Mouse (Mus musculus) kidney, adult 2 months (tissue): ENCODE data around the gene Gal3st4.

Source experiments
- CTCF ChIP-seq: fragments of 200-500 bp; conservative IDR thresholded peaks from 2 replicates; pipeline ENCODE4 v1.5.1; 2011; ENCODE audit warnings: low read depth, mild to moderate bottlenecking, control low read depth, low read length, moderate library complexity, mixed read lengths; ENCODE audit not compliant: insufficient read depth, insufficient read length
- POLR2A ChIP-seq: fragments of 200-500 bp; IDR thresholded peaks from one replicate; pipeline ENCODE4 v1.6.1; 2011; ENCODE audit warnings: low read depth, low read length, control low read depth

DNA sequence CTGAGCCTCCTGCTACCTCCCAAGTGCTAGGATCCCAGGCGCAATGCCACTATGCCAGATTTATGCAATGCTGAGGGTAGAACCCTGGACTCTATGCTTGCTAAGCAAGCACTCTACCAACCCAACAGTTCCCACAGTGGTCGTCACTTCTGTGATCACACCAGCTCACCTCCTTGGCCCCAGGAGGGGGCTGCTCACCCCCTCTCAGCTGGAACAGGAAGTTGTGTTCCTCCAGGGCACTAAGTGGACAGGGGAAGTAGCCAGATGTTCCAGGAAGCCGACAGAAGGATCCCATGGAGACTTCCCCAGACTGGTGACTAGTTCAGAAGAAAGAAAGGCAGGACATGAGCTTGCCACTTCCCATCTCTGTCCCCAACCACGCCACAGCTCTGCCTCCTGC lies 10.6 kb downstream of the Gal3st4 start:
- no peak for TF ChIP-seq CTCF
- no peak for TF ChIP-seq POLR2A
